Mouse (Mus musculus): ENCODE results near the gene Tcaf2. TPM values are rescaled to one million over a fixed set of nuclear protein-coding genes. Genes with fewer than 3 reads are reported as not detected.

The Tcaf2 gene
- polyA plus RNA-seq, 1 experiment from 2014 or later: 11.9 TPM

Other genes starting within 250 kb of the Tcaf2 start
- gene Tas2r143, start 245.0 kb downstream of the Tcaf2 start, polyA plus RNA-seq (2015; fragmentation: Nextera tagmentation; extraction: Ambion mirVana): not detected in 2 replicates
- not detected in 2 replicates for gene Tas2r135, start 239.8 kb downstream of the Tcaf2 start, polyA plus RNA-seq (2015; fragmentation: Nextera tagmentation; extraction: Ambion mirVana)
- not detected in 2 replicates for gene Tas2r126, start 210.7 kb downstream of the Tcaf2 start, polyA plus RNA-seq (2015; fragmentation: Nextera tagmentation; extraction: Ambion mirVana)
- not detected in 2 replicates for gene Olfr458, start 180.1 kb downstream of the Tcaf2 start, polyA plus RNA-seq (2015; fragmentation: Nextera tagmentation; extraction: Ambion mirVana)
- not detected in 2 replicates for gene Olfr457, start 168.9 kb downstream of the Tcaf2 start, polyA plus RNA-seq (2015; fragmentation: Nextera tagmentation; extraction: Ambion mirVana)
- not detected in 2 replicates for gene Olfr456, start 158.0 kb downstream of the Tcaf2 start, polyA plus RNA-seq (2015; fragmentation: Nextera tagmentation; extraction: Ambion mirVana)
- 0.09 TPM in 1 of 2 replicates, not detected in the other for gene Olfr455, start 97.7 kb downstream of the Tcaf2 start, polyA plus RNA-seq (2015; fragmentation: Nextera tagmentation; extraction: Ambion mirVana)
- gene Tcaf3, start 47.6 kb downstream of the Tcaf2 start, polyA plus RNA-seq (2015; fragmentation: Nextera tagmentation; extraction: Ambion mirVana): not detected in 2 replicates
- gene Tcaf1, start 64.8 kb upstream of the Tcaf2 start, polyA plus RNA-seq (2015; fragmentation: Nextera tagmentation; extraction: Ambion mirVana): 65.7 and 68.9 TPM in 2 replicates
- not detected in 2 replicates for gene Olfr453, start 94.1 kb upstream of the Tcaf2 start, polyA plus RNA-seq (2015; fragmentation: Nextera tagmentation; extraction: Ambion mirVana)
- not detected in 2 replicates for gene Olfr38, start 111.2 kb upstream of the Tcaf2 start, polyA plus RNA-seq (2015; fragmentation: Nextera tagmentation; extraction: Ambion mirVana)
- gene Olfr452, start 139.8 kb upstream of the Tcaf2 start, polyA plus RNA-seq (2015; fragmentation: Nextera tagmentation; extraction: Ambion mirVana): not detected in 2 replicates
- gene Olfr450, start 166.7 kb upstream of the Tcaf2 start, polyA plus RNA-seq (2015; fragmentation: Nextera tagmentation; extraction: Ambion mirVana): not detected in 2 replicates
- not detected in 2 replicates for gene Olfr449, start 189.1 kb upstream of the Tcaf2 start, polyA plus RNA-seq (2015; fragmentation: Nextera tagmentation; extraction: Ambion mirVana)
- not detected in 2 replicates for gene Olfr448, start 245.2 kb upstream of the Tcaf2 start, polyA plus RNA-seq (2015; fragmentation: Nextera tagmentation; extraction: Ambion mirVana)

All from stomach, embryonic 15.5 days (tissue).